Mouse (Mus musculus) heart, embryonic 14.5 days (tissue): Measurements from ENCODE around the gene Pex16. TPM values are rescaled to one million over a fixed set of nuclear protein-coding genes. Genes with fewer than 3 reads are reported as not detected.

ENCODE experiments used
- ATAC-seq: fragments of 200-750 bp; cut with Nextera tagmentation; 2 replicates; pipeline ENCODE4 v1.8.0; 2017; ENCODE audit warnings: low read depth, moderate TSS enrichment; ENCODE audit not compliant: insufficient number of reproducible peaks, insufficient read depth, low FRiP score
- H3K27ac ChIP-seq, 2 experiments: fragments of 200-500 bp in 1 of 2; fragments of 300-500 bp in 1 of 2; sonication (generic) in 1 of 2; replicated peaks in 1 of 2; 2 replicates each; pipeline ENCODE4 v1.5.1; 2012 to 2014; ENCODE audit warnings: low read depth in 2 of 2, low read length in 2 of 2, control low read depth in 1 of 2, mild to moderate bottlenecking in 1 of 2, mixed read lengths in 1 of 2; ENCODE audit not compliant: control insufficient read depth in 1 of 2, insufficient read depth in 1 of 2
- H3K27me3 ChIP-seq: fragments of 300-500 bp; sonication (generic); 2 replicates; pipeline ENCODE4 v1.6.1; 2014; ENCODE audit warnings: mild to moderate bottlenecking, low read length, control low read depth; ENCODE audit not compliant: control insufficient read depth, insufficient read depth
- H3K36me3 ChIP-seq: fragments of 300-500 bp; sonication (generic); 2 replicates; pipeline ENCODE4 v1.6.1; 2014; ENCODE audit warnings: mild to moderate bottlenecking, control low read depth, low read length, mixed read lengths; ENCODE audit not compliant: control insufficient read depth, insufficient read depth
- H3K4me1 ChIP-seq, 2 experiments: fragments of 200-500 bp in 1 of 2; fragments of 300-500 bp in 1 of 2; sonication (generic) in 1 of 2; 2 replicates each; pipeline ENCODE4 v1.6.1; 2012 to 2014; ENCODE audit warnings: low read length in 2 of 2, control low read depth in 1 of 2, mixed read lengths in 1 of 2; ENCODE audit not compliant: control insufficient read depth in 2 of 2, insufficient read depth in 2 of 2
- H3K4me2 ChIP-seq: fragments of 300-500 bp; sonication (generic); 2 replicates; pipeline ENCODE4 v1.6.1; 2014; ENCODE audit warnings: mild to moderate bottlenecking, low read length
- H3K4me3 ChIP-seq, 2 experiments: fragments of 200-500 bp in 1 of 2; fragments of 300-500 bp in 1 of 2; sonication (generic) in 1 of 2; 2 replicates each; pipeline ENCODE4 v1.5.1; 2012 to 2014; ENCODE audit warnings: low read length in 2 of 2, mild to moderate bottlenecking in 2 of 2, control low read depth in 1 of 2, low read depth in 1 of 2, moderate library complexity in 1 of 2; ENCODE audit not compliant: control insufficient read depth in 1 of 2, insufficient read depth in 1 of 2
- H3K9ac ChIP-seq: fragments of 300-500 bp; sonication (generic); 2 replicates; pipeline ENCODE4 v1.6.1; 2014; ENCODE audit warnings: mild to moderate bottlenecking, low read length
- H3K9me3 ChIP-seq: fragments of 300-500 bp; sonication (generic); 2 replicates; pipeline ENCODE4 v1.6.1; 2016; ENCODE audit warnings: low read length, control low read depth; ENCODE audit not compliant: control insufficient read depth
- WGBS: fragments of 180-500 bp; shearing (Covaris S2); extraction: QIAGEN DNeasy Blood & Tissue Kit; methylation state at CpG from one replicate; pipeline ENCODE4 v1.1.7; 2014; 5-methylcytosine and 5-hydroxymethylcytosine counted together
- microRNA-seq: library from miRNA; unstranded; fragments of <30 nt; microRNA quantifications from one replicate; pipeline ENCODE4, GENCODE M21; 2016
- polyA plus RNA-seq: library from polyadenylated mRNA; unstranded; fragments of >200 nt; fragmentation: Nextera tagmentation; extraction: Ambion mirVana; gene quantifications from 2 replicates; pipeline ENCODE4 v1.2.1, GENCODE M21; 2014

Pex16 gene
- polyA plus RNA-seq, 1 experiment from 2014 or later, result 19.7 TPM

GRCm38 (mm10) chr2:92425366-92425765, 50.9 kb downstream of the Pex16 start:
- Histone ChIP-seq H3K36me3 (peaks cover 31% of the 10 kb centered on the region), H3K4me3 (no peak overlapping the region), H3K9ac (peak overlapping the region; percentile 47; the same call in 1 of the 2 replicates), H3K27ac (peak overlapping the region; percentile 90 to 95), H3K4me1 (peaks cover 43 to 64% of the 10 kb centered on the region in 2 experiments), H3K27me3 (no peaks in the 10 kb centered on the region), H3K9me3 (no peaks in the 10 kb centered on the region), H3K4me2 (peak overlapping the region; percentile 20; the same call in 1 of the 2 replicates)
- ATAC-seq, result no peak
- 88% methylated on average over 4 of the region's 4 CpGs for WGBS

GRCm38 (mm10) chr2:92426426-92426825, 52.0 kb downstream of the Pex16 start:
- Histone ChIP-seq H3K9me3 (no peaks in the 10 kb centered on the region), H3K4me1 (peaks cover 52 to 74% of the 10 kb centered on the region in 2 experiments)
- WGBS, result 82% methylated on average over 3 of the region's 3 CpGs

DNA sequence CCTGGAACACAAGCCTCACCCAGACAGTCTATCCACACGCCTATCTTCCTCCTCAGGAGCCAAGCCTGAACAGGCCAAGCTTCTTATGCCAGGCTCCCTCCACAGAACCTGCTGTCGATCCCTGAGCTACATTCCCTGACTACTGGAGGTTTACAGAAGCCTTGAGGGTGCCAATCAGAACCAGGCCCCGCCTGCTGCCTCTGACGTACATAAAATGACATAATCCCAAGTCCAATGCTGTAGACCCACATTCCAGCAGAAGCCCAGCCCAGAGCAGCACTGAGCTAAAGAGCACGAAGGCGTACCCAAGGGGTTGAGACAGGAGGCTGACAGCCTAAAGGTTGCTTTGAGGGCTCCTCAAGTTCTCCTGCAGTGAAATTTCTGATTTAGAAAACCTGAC, 53.4 kb downstream of the Pex16 start:
- H3K4me3 ChIP-seq, result no peak overlapping the region
- peaks cover 63 to 89% of the 10 kb centered on the region in 2 experiments for H3K4me1 ChIP-seq
- 31% methylated on average over 6 of the region's 6 CpGs for WGBS
- H3K4me2 ChIP-seq, result no peak overlapping the region
- H3K27ac ChIP-seq, result peak overlapping the region; percentile 46 to 90; a peak in 3 of 4 replicates
- no peaks in the 10 kb centered on the region for H3K9me3 ChIP-seq
- ATAC-seq, result peak; percentile 44; the same call in 1 of the 2 replicates
- no peaks in the 10 kb centered on the region for H3K27me3 ChIP-seq
- peaks cover 7% of the 10 kb centered on the region for H3K36me3 ChIP-seq
- H3K9ac ChIP-seq, result no peak overlapping the region

More at GRCm38 (mm10) chr2:92426426-92426825, 52.0 kb downstream of the Pex16 start:
- Histone ChIP-seq H3K27ac (peak overlapping the region; percentile 2 to 90; a peak in 3 of 4 replicates), H3K27me3 (no peaks in the 10 kb centered on the region), H3K9ac (no peak overlapping the region), H3K4me3 (no peak overlapping the region), H3K4me2 (no peak overlapping the region), H3K36me3 (peaks cover 21% of the 10 kb centered on the region)
- no peak for ATAC-seq

DNA sequence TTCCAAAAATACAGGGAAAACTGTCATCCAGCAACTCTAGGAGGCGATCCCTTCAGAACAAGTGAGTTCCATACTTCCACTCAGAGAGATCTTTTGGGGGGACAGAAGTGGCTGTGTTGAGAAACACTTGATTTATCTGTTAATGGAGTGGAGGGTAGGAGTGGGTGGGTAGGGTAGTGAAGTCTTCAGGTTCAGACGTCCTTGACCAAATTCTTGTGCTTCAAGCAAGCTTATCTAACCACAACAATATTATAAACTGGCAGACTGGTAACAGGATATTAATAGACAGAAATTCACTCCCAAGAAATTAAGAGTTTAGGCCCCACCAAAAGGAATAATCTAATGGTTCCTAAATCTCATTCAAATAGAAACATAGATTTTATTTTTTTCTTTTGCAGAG, 55.6 kb downstream of the Pex16 start:
- peak overlapping the region in 1 of 2 experiments; percentile 61; a peak in 2 of 4 replicates for H3K27ac ChIP-seq
- peak overlapping the region; percentile 93; the same call in 1 of the 2 replicates for H3K4me2 ChIP-seq
- peaks cover 7% of the 10 kb centered on the region; the same call in 1 of the 2 replicates for H3K36me3 ChIP-seq
- no peak for ATAC-seq
- 60% methylated on average over 2 of the region's 2 CpGs for WGBS
- peaks cover 1% of the 10 kb centered on the region; the same call in 1 of the 2 replicates for H3K27me3 ChIP-seq
- H3K4me3 ChIP-seq, result no peak overlapping the region
- peaks cover 49 to 75% of the 10 kb centered on the region in 2 experiments for H3K4me1 ChIP-seq
- peak overlapping the region; percentile 43; the same call in 1 of the 2 replicates for H3K9ac ChIP-seq
- no peaks in the 10 kb centered on the region for H3K9me3 ChIP-seq

Small RNA genes lying within 50 kb of the gene (microRNA-seq; reads per million reads assigned to microRNA genes)
- gene Mir7000, result not detected

Other genes with a start within 250 kb of the Pex16 start
- 0.73 and 1.2 TPM in 2 replicates for gene Large2, start 193 bp downstream of the Pex16 start, polyA plus RNA-seq
- gene 1700029I15Rik, start 7.9 kb downstream of the Pex16 start, polyA plus RNA-seq, result 0.44 and 1.5 TPM in 2 replicates
- 1.9 and 2.9 TPM in 2 replicates for gene Mapk8ip1, start 26.6 kb downstream of the Pex16 start, polyA plus RNA-seq
- gene Cry2, start 59.4 kb downstream of the Pex16 start, polyA plus RNA-seq, result 15.6 and 17.8 TPM in 2 replicates
- gene Slc35c1, start 85.9 kb downstream of the Pex16 start, polyA plus RNA-seq, result 6.7 and 7.1 TPM in 2 replicates
- 2.3 and 2.5 TPM in 2 replicates for gene Chst1, start 225.0 kb downstream of the Pex16 start, polyA plus RNA-seq